In genomic region chr9:96660510-96661244, GRCm38 (mm10) we compare ENCODE assay signal across 9 mouse cellular contexts. TPM values are rescaled to one million over a fixed set of nuclear protein-coding genes. Genes with fewer than 3 reads are reported as not detected.
A peak's percentile ranks its signal among the peaks of the same experiment; 100 is the strongest.
DNase-seq lines count a peak whose midpoint lies in the region; ATAC-seq lines count a peak whose summit lies in the region.
"Had no signal": no experiment of that assay in that cellular context is flagged by ENCODE, and none has a peak within 500 bp of the region (broad histone marks: within the 10 kb centered on the region; RNA-seq: fewer than 3 reads in every experiment).

No protein-coding gene starts in this region.

- H3K27ac ChIP-seq in forebrain, embryonic 12.5 days = no peak overlapping the region
- H3K27ac ChIP-seq in forebrain, embryonic 10.5 days = no peak overlapping the region
- H3K27ac ChIP-seq in midbrain, embryonic 11.5 days (ENCODE audit: low read depth, low read length) = no peak overlapping the region
- no peak overlapping the region for H3K27ac ChIP-seq in midbrain, embryonic 10.5 days (replicated peaks)
- H3K27ac ChIP-seq in hindbrain, embryonic 14.5 days = no peak overlapping the region

- no peaks in the 10 kb centered on the region for H3K36me3 ChIP-seq in forebrain, embryonic 12.5 days (replicated peaks)
- no peaks in the 10 kb centered on the region for H3K36me3 ChIP-seq in forebrain, embryonic 10.5 days (replicated peaks)
- no peaks in the 10 kb centered on the region for H3K36me3 ChIP-seq in midbrain, embryonic 11.5 days (ENCODE audit: control insufficient read depth, insufficient read depth, low read length)
- no peaks in the 10 kb centered on the region for H3K36me3 ChIP-seq in midbrain, embryonic 10.5 days
- no peaks in the 10 kb centered on the region for H3K36me3 ChIP-seq in hindbrain, embryonic 14.5 days (replicated peaks; ENCODE audit: control insufficient read depth, insufficient read depth)

- H3K4me2 ChIP-seq in forebrain, embryonic 12.5 days = no peak overlapping the region
- H3K4me2 ChIP-seq in midbrain, embryonic 11.5 days = no peak overlapping the region
- H3K4me2 ChIP-seq in hindbrain, embryonic 14.5 days (replicated peaks) = no peak overlapping the region

- H3K4me3 ChIP-seq in forebrain, embryonic 12.5 days (replicated peaks) = no peak overlapping the region
- H3K4me3 ChIP-seq in forebrain, embryonic 10.5 days = no peak overlapping the region
- H3K4me3 ChIP-seq in midbrain, embryonic 11.5 days (ENCODE audit: low read depth, low read length) = no peak overlapping the region
- no peak overlapping the region for H3K4me3 ChIP-seq in midbrain, embryonic 10.5 days
- H3K4me3 ChIP-seq in hindbrain, embryonic 14.5 days (replicated peaks; ENCODE audit: low read length) = no peak overlapping the region

- peak; percentile 33; the same call in 1 of the 2 replicates for ATAC-seq in forebrain, embryonic 12.5 days (ENCODE audit: low FRiP score)
- peak; percentile 38 for ATAC-seq in midbrain, embryonic 11.5 days (ENCODE audit: low FRiP score)
- peak; percentile 46; the same call in 1 of the 2 replicates for ATAC-seq in hindbrain, embryonic 14.5 days (ENCODE audit: low FRiP score)

- H3K9ac ChIP-seq in forebrain, embryonic 12.5 days = no peak overlapping the region
- H3K9ac ChIP-seq in midbrain, embryonic 11.5 days (ENCODE audit: low read length) = no peak overlapping the region
- no peak overlapping the region for H3K9ac ChIP-seq in hindbrain, embryonic 14.5 days

- 65% methylated on average over 10 of the region's 10 CpGs for WGBS in forebrain, embryonic 12.5 days
- 80% methylated on average over 10 of the region's 10 CpGs for WGBS in forebrain, embryonic 10.5 days
- 78% methylated on average over 10 of the region's 10 CpGs for WGBS in midbrain, embryonic 11.5 days
- 80% methylated on average over 10 of the region's 10 CpGs for WGBS in midbrain, embryonic 10.5 days
- 50% methylated on average over 10 of the region's 10 CpGs for WGBS in hindbrain, embryonic 14.5 days

- H3K4me1 ChIP-seq in forebrain, embryonic 12.5 days = peaks cover 5% of the 10 kb centered on the region; the same call in 1 of the 2 replicates
- H3K4me1 ChIP-seq in forebrain, embryonic 10.5 days = peaks cover 5% of the 10 kb centered on the region
- no peaks in the 10 kb centered on the region for H3K4me1 ChIP-seq in midbrain, embryonic 11.5 days (ENCODE audit: control insufficient read depth, insufficient read depth, low read length)
- peaks cover 9% of the 10 kb centered on the region for H3K4me1 ChIP-seq in midbrain, embryonic 10.5 days
- no peaks in the 10 kb centered on the region for H3K4me1 ChIP-seq in hindbrain, embryonic 14.5 days (replicated peaks; ENCODE audit: control insufficient read depth, insufficient read depth, low read length)

- H3K9me3 ChIP-seq in forebrain, embryonic 12.5 days = no peaks in the 10 kb centered on the region
- no peaks in the 10 kb centered on the region for H3K9me3 ChIP-seq in forebrain, embryonic 10.5 days
- no peaks in the 10 kb centered on the region for H3K9me3 ChIP-seq in midbrain, embryonic 11.5 days (ENCODE audit: control insufficient read depth, low read length)
- no peaks in the 10 kb centered on the region for H3K9me3 ChIP-seq in midbrain, embryonic 10.5 days (replicated peaks)
- no peaks in the 10 kb centered on the region for H3K9me3 ChIP-seq in hindbrain, embryonic 14.5 days (ENCODE audit: control insufficient read depth, low read length)

- no peak for DNase-seq in forebrain, embryonic 10.5 days (ENCODE audit: extremely low spot score, low spot score)
- no peak for DNase-seq in midbrain, embryonic 11.5 days (ENCODE audit: low spot score, missing footprints)
- DNase-seq in midbrain, embryonic 10.5 days (ENCODE audit: low spot score) = no peak
- DNase-seq in hindbrain, embryonic 14.5 days (ENCODE audit: low spot score) = no peak
- DNase-seq in retina, embryonic 14.5 days (ENCODE audit: low spot score) = peak; percentile 28
- no peak for DNase-seq in urinary bladder, adult 2 months (ENCODE audit: low spot score)
- no peak for DNase-seq in ovary, adult 18-20 months (ENCODE audit: low spot score)
- DNase-seq: liver had no signal

- H3K27me3 ChIP-seq in forebrain, embryonic 12.5 days = no peaks in the 10 kb centered on the region
- no peaks in the 10 kb centered on the region for H3K27me3 ChIP-seq in forebrain, embryonic 10.5 days (ENCODE audit: poor library complexity, severe bottlenecking)
- H3K27me3 ChIP-seq in midbrain, embryonic 11.5 days (ENCODE audit: control insufficient read depth, insufficient read depth, low read length) = no peaks in the 10 kb centered on the region
- H3K27me3 ChIP-seq in midbrain, embryonic 10.5 days (ENCODE audit: low read depth, poor library complexity, severe bottlenecking) = no peaks in the 10 kb centered on the region
- no peaks in the 10 kb centered on the region for H3K27me3 ChIP-seq in hindbrain, embryonic 14.5 days (ENCODE audit: control insufficient read depth, insufficient read depth, low read length)

RNA-seq across cellular contexts. Expression of gene Rasa2, which starts 29.3 kb away (rescaled TPM):
- polyA plus RNA-seq in forebrain, embryonic 12.5 days (2016; fragmentation: Nextera tagmentation; extraction: Ambion mirVana) = 17.6 and 18.8 TPM in 2 replicates
- polyA plus RNA-seq in forebrain, embryonic 10.5 days (2016; fragmentation: Nextera tagmentation; extraction: Ambion mirVana) = 11.7 and 13.3 TPM in 2 replicates
- polyA plus RNA-seq in midbrain, embryonic 11.5 days (2014; fragmentation: Nextera tagmentation; extraction: Ambion mirVana) = 14.0 and 15.1 TPM in 2 replicates
- polyA plus RNA-seq in midbrain, embryonic 10.5 days (2016; fragmentation: Nextera tagmentation; extraction: Ambion mirVana) = 12.8 and 13.3 TPM in 2 replicates
- 17.8 and 21.1 TPM in 2 replicates for polyA plus RNA-seq in hindbrain, embryonic 14.5 days (2014; fragmentation: Nextera tagmentation; extraction: Ambion mirVana)
- 4.2 and 4.6 TPM in 2 replicates for polyA plus RNA-seq in urinary bladder, adult 2 months (2012; rRNA removed)
